Comparison of ENCODE assay signal across 14 mouse cellular contexts in genomic region chr5:122518247-122518646, GRCm38 (mm10). TPM values are rescaled to one million over a fixed set of nuclear protein-coding genes. Genes with fewer than 3 reads are reported as not detected.
DNase-seq lines count a peak whose midpoint lies in the region; ATAC-seq and TF ChIP-seq lines count a peak whose summit lies in the region.
"Had no signal": no experiment of that assay in that cellular context is flagged by ENCODE, and none has a peak within 500 bp of the region (broad histone marks: within the 10 kb centered on the region; RNA-seq: fewer than 3 reads in every experiment).

No protein-coding gene starts in this region.

- H3K4me2 ChIP-seq in liver, embryonic 11.5 days = no peak overlapping the region
- H3K4me2 ChIP-seq in stomach, embryonic 15.5 days = no peak overlapping the region
- H3K4me2 ChIP-seq: limb, embryonic 12.5 days; midbrain, embryonic 15.5 days had no signal

- peak overlapping the region; percentile 85 for H3K27ac ChIP-seq in heart, embryonic 10.5 days
- no peak overlapping the region for H3K27ac ChIP-seq in liver, adult 2 months (replicated peaks; ENCODE audit: insufficient read depth, low read depth, low read length)
- H3K27ac ChIP-seq in liver, embryonic 11.5 days (ENCODE audit: low read depth, low read length) = no peak overlapping the region
- no peak overlapping the region for H3K27ac ChIP-seq in stomach, embryonic 15.5 days
- H3K27ac ChIP-seq in limb, embryonic 10.5 days = no peak overlapping the region
- H3K27ac ChIP-seq: limb, embryonic 12.5 days; midbrain, embryonic 15.5 days had no signal

- 0 out of 2 replicates have a peak, but pooled peaks cover 2% of the 10 kb centered on the region for H3K36me3 ChIP-seq in heart, embryonic 10.5 days
- no peaks in the 10 kb centered on the region for H3K36me3 ChIP-seq in liver, adult 2 months (ENCODE audit: control insufficient read depth, insufficient read depth, low read length)
- H3K36me3 ChIP-seq in liver, embryonic 11.5 days (ENCODE audit: control insufficient read depth, insufficient read depth, low read length) = no peaks in the 10 kb centered on the region
- no peaks in the 10 kb centered on the region for H3K36me3 ChIP-seq in stomach, embryonic 15.5 days
- no peaks in the 10 kb centered on the region for H3K36me3 ChIP-seq in limb, embryonic 10.5 days
- H3K36me3 ChIP-seq: limb, embryonic 12.5 days; midbrain, embryonic 15.5 days had no signal

- DNase-seq in heart, embryonic 10.5 days (ENCODE audit: low spot score) = no peak
- DNase-seq in heart, postnatal 25 days (ENCODE audit: low spot score) = no peak
- peak; percentile 87 for DNase-seq in liver, adult 2 months (ENCODE audit: extremely low read depth, low read depth, low spot score)
- DNase-seq in liver, embryonic 11.5 days (ENCODE audit: low spot score) = no peak
- peak; percentile 76 for DNase-seq in embryo, embryonic 10 days (ENCODE audit: low spot score)
- no peak for DNase-seq in limb, embryonic 10.5 days (ENCODE audit: low spot score)
- DNase-seq in gastrocnemius, adult 18-20 months (ENCODE audit: low spot score) = no peak
- DNase-seq: cerebellum, adult 18-20 months; kidney, postnatal 4 days; liver, postnatal 0 days; lung, postnatal 36 days had no signal

- ATAC-seq in liver, embryonic 11.5 days (replicated peaks; ENCODE audit: low FRiP score) = no peak
- 0 out of 2 replicates have a peak, but pooled peaks have one; percentile 19 for ATAC-seq in stomach, embryonic 15.5 days (ENCODE audit: insufficient read depth, low FRiP score, low read depth)
- ATAC-seq: liver, postnatal 0 days; midbrain, embryonic 15.5 days had no signal

- peaks cover 69% of the 10 kb centered on the region for H3K4me1 ChIP-seq in heart, embryonic 10.5 days
- H3K4me1 ChIP-seq in liver, adult 2 months (ENCODE audit: control insufficient read depth, insufficient read depth, low read length) = peaks cover 8% of the 10 kb centered on the region
- H3K4me1 ChIP-seq in liver, embryonic 11.5 days (replicated peaks; ENCODE audit: control insufficient read depth, insufficient read depth, low read length) = peaks cover 6% of the 10 kb centered on the region; the same call in 1 of the 2 replicates
- H3K4me1 ChIP-seq in stomach, embryonic 15.5 days = peaks cover 26% of the 10 kb centered on the region
- peaks cover 39% of the 10 kb centered on the region for H3K4me1 ChIP-seq in limb, embryonic 10.5 days

- no peak for TF ChIP-seq CTCF in liver, adult 2 months (IDR thresholded peaks at IDR 0.05; ENCODE audit: low read depth, low read length)

- intact Hi-C loops in heart, postnatal 25 days (cut with DNase I) = no loop called here

- no peaks in the 10 kb centered on the region for H3K9me3 ChIP-seq in heart, embryonic 10.5 days
- H3K9me3 ChIP-seq in liver, embryonic 11.5 days (ENCODE audit: control insufficient read depth, low read length) = no peaks in the 10 kb centered on the region
- no peaks in the 10 kb centered on the region for H3K9me3 ChIP-seq in stomach, embryonic 15.5 days
- no peaks in the 10 kb centered on the region for H3K9me3 ChIP-seq in limb, embryonic 10.5 days (replicated peaks)
- H3K9me3 ChIP-seq: limb, embryonic 12.5 days; midbrain, embryonic 15.5 days had no signal

- H3K27me3 ChIP-seq in heart, embryonic 10.5 days (ENCODE audit: insufficient read depth, poor library complexity, severe bottlenecking) = no peaks in the 10 kb centered on the region
- H3K27me3 ChIP-seq in liver, adult 2 months (ENCODE audit: control insufficient read depth, insufficient read depth, low read length) = no peaks in the 10 kb centered on the region
- H3K27me3 ChIP-seq in liver, embryonic 11.5 days (replicated peaks; ENCODE audit: control insufficient read depth, insufficient read depth, low read length) = 0 out of 2 replicates have a peak, but pooled peaks cover 4% of the 10 kb centered on the region
- H3K27me3 ChIP-seq in stomach, embryonic 15.5 days (replicated peaks) = no peaks in the 10 kb centered on the region
- no peaks in the 10 kb centered on the region for H3K27me3 ChIP-seq in limb, embryonic 10.5 days (ENCODE audit: low read depth, poor library complexity, severe bottlenecking)
- H3K27me3 ChIP-seq: limb, embryonic 12.5 days; midbrain, embryonic 15.5 days had no signal

- no peak overlapping the region for H3K9ac ChIP-seq in liver, adult 2 months (ENCODE audit: low read depth, low read length)
- H3K9ac ChIP-seq in liver, embryonic 11.5 days (ENCODE audit: low read depth, low read length) = no peak overlapping the region
- no peak overlapping the region for H3K9ac ChIP-seq in stomach, embryonic 15.5 days
- H3K9ac ChIP-seq: limb, embryonic 12.5 days; liver, postnatal 0 days; midbrain, embryonic 15.5 days had no signal

- 36% methylated on average over 8 of the region's 8 CpGs for WGBS in heart, embryonic 10.5 days
- WGBS in liver, adult 2 months = 19% methylated on average over 8 of the region's 8 CpGs
- 57% methylated on average over 8 of the region's 8 CpGs for WGBS in liver, embryonic 11.5 days
- 29% methylated on average over 8 of the region's 8 CpGs for WGBS in stomach, embryonic 15.5 days
- WGBS in limb, embryonic 10.5 days = 37% methylated on average over 8 of the region's 8 CpGs

- no peak overlapping the region for H3K4me3 ChIP-seq in heart, embryonic 10.5 days
- H3K4me3 ChIP-seq in liver, adult 2 months (ENCODE audit: insufficient read depth, low read depth, low read length) = no peak overlapping the region
- H3K4me3 ChIP-seq in liver, embryonic 11.5 days (ENCODE audit: low read depth, low read length) = no peak overlapping the region
- no peak overlapping the region for H3K4me3 ChIP-seq in stomach, embryonic 15.5 days (replicated peaks)
- no peak overlapping the region for H3K4me3 ChIP-seq in limb, embryonic 10.5 days
- H3K4me3 ChIP-seq: limb, embryonic 12.5 days; midbrain, embryonic 15.5 days had no signal

- TF ChIP-seq POLR2A in liver, adult 2 months (IDR thresholded peaks at IDR 0.05; ENCODE audit: extremely low read depth, insufficient read depth, low read length) = no peak

- no peaks in the 10 kb centered on the region for H3K79me2 ChIP-seq in liver, adult 2 months (ENCODE audit: control insufficient read depth, insufficient read depth, low read length)

RNA-seq across cellular contexts. Expression of gene Atp2a2, which starts 16.2 kb away (rescaled TPM):
- 205 and 235 TPM in 2 replicates for polyA plus RNA-seq in heart, embryonic 10.5 days (2016; fragmentation: Nextera tagmentation; extraction: Ambion mirVana)
- total RNA-seq in heart, postnatal 25 days (2021) = over 10,000 TPM; 10,772 to 12,207 TPM
- 44.6 and 65.4 TPM in 2 replicates for total RNA-seq in liver, adult 2 months (2014; rRNA removed)
- polyA plus RNA-seq in liver, adult 2 months (2012; rRNA removed) = 46.0 and 50.5 TPM in 2 replicates
- 45.2 and 46.8 TPM in 2 replicates for polyA plus RNA-seq in liver, embryonic 11.5 days (2014; fragmentation: Nextera tagmentation; extraction: Ambion mirVana)
- 33.5 and 35.7 TPM in 2 replicates for polyA plus RNA-seq in stomach, embryonic 15.5 days (2015; fragmentation: Nextera tagmentation; extraction: Ambion mirVana)
- polyA plus RNA-seq in limb, embryonic 10.5 days (2016; fragmentation: Nextera tagmentation; extraction: Ambion mirVana) = 39.0 and 42.9 TPM in 2 replicates
- 100 to 1,000 TPM; 447 to 563 TPM for total RNA-seq in gastrocnemius, adult 18-20 months (2021)

Comparison
In these comparisons a context has a peak if more than half of its experiments do, and no peak if none do; other contexts are left out.
1. DNase-seq: peak in liver, adult 2 months (single experiment) and embryo, embryonic 10 days (single experiment); none in heart, embryonic 10.5 days (single experiment), heart, postnatal 25 days (single experiment), liver, embryonic 11.5 days (single experiment), limb, embryonic 10.5 days (single experiment) and gastrocnemius, adult 18-20 months (single experiment).